Mouse (Mus musculus) kidney, adult 18-20 months (tissue): ENCODE results near the gene Ptpn21.

Experiments used
- DNase-seq: peaks from one replicate; pipeline ENCODE4 v3.0.0; 2021

Gene Ptpn21

GRCm38 (mm10) chr12:98736951-98737800, at the start of gene Ptpn21:
Gene Ptpn21, minus strand, starts transcription at chr12:98737405.
- peak; percentile 78 for DNase-seq

GRCm38 (mm10) chr12:98784251-98784650, 47.0 kb upstream of the Ptpn21 start:
- DNase-seq: no peak

GRCm38 (mm10) chr12:98779148-98779547, 41.9 kb upstream of the Ptpn21 start:
- DNase-seq: peak; percentile 26

GRCm38 (mm10) chr12:98777509-98777908, 40.3 kb upstream of the Ptpn21 start:
- DNase-seq: no peak

- no peak for DNase-seq
These were observed 29.0 kb upstream of the Ptpn21 start for GRCm38 (mm10) chr12:98766241-98766640.

DNA sequence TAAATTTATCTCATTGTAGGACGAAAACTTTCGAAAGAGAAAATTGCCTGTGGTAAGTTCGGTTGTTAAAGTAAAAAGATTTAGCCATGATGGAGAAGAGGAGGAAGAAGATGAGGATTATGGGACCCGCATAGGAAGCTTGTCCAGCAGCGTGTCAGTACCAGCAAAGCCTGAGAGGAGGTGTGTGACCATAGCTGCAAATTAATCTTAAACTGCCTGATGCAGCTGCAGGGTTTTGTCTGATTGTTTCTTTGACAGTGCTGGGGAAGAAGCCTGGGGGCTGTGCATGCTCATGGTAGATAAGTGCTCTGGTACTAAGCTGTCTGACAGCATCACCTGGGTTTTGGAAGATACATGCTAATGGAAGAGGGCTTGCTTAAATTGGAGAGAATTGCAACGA, 22.5 kb upstream of the Ptpn21 start:
- no peak for DNase-seq

- no peak for DNase-seq
These were observed 20.4 kb upstream of the Ptpn21 start for GRCm38 (mm10) chr12:98757636-98758035.

DNA sequence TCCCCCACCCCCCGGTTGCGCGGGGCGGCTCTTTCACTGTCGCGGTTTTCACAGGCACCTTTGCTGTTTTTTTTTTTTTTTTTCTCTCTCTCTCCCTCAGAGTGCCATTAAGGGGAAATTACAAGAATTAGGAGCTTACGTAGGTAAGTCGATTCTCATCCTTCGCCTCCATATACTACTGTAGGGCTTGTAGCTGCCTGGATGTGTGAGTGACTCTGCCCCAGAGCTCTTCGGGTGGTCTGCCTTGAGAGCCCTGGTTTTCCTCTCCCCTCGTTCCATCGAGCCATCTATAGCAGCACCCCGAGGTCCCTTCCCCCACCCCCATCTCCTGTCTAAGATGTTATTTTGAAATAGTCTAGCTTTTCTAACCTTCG, 10.2 kb upstream of the Ptpn21 start:
- DNase-seq: no peak

DNA sequence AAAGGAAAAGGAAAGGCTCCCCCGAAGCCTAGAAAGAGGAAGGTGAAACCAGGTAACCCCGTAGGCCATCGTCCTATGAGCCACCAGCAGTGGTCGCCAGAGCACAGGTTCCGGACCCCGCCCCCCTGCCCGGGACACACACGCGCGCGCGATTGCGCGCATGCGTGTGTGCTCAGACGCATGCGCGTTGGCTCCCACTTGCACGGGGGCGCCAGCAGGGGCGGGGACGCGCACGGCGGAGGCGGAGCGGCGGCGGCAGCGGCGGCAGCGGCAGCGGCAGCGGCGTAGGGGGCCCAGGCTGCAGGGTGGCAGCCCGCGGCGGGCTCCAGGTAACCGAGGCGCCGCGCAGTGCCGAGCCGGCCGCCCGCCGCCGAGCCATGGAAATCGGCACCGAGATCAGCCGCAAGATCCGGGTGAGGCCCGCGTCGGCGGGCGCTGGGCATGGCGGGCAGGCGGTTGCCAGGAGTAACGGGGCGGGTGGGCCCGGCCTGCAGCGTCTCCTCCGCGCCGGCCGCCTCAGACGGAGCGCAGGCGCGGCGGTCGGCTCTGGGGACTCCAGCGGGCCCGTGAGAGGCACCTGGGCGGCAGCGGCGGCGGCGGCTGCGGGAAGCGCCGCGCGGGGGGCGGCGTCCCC, 9.7 kb upstream of the Ptpn21 start, which contains the start of gene Zc3h14:
Gene Zc3h14, plus strand, starts transcription at position 219 of the 634 bp plus-strand sequence.
- DNase-seq: peak; percentile 92

- DNase-seq: peak; percentile 71
These were observed 8.9 kb upstream of the Ptpn21 start for GRCm38 (mm10) chr12:98746131-98746530.

- no peak for DNase-seq
These were observed 8.4 kb upstream of the Ptpn21 start for GRCm38 (mm10) chr12:98745626-98746025.

GRCm38 (mm10) chr12:98741011-98741501, 3.9 kb upstream of the Ptpn21 start:
- no peak for DNase-seq

- DNase-seq: peak; percentile 39
These were observed 671 bp upstream of the Ptpn21 start for GRCm38 (mm10) chr12:98737801-98738350.

DNA sequence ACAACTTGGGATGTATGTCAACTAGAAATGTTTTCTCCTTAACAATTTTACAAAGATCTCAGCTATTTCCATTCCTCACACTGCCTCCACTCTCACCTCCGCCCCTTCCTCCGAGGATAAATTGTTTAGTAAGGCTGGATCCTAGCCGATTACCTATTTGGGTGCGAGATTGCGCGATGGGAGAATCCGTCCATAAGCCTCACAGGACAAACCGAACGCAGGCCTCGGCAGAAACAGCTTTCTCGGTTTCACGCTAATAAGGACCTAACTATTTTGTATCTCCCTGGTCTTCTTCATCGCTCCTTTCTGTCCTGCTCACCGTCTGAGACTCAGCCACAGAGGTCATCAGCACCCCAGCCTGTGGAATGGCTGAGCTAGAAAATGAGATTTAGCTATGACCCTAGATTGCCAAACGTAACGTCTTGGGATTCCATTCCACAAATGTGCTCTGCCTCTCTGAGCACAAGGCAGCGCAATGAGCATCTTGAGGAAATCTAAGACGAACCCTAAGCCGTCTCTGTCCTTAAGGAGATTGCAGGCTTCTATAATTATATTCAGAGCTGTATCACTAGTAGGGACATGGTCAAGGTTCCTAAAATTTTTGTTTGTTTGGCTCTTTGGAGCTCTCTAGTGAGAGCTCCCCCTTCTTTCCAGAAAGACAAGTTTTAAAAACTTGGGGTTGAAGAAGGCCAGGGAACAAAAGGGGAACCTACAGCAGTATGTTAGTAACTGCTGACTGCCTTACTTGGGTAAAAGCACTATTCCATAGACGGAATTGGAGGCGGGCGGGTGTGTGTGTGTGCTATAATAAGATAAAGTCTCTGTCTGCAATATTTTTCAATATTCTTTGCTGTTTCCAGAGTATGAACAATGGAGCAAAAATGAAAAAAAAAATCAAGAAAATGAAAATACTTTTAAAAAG, 2.1 kb downstream of the Ptpn21 start:
- DNase-seq: no peak

DNA sequence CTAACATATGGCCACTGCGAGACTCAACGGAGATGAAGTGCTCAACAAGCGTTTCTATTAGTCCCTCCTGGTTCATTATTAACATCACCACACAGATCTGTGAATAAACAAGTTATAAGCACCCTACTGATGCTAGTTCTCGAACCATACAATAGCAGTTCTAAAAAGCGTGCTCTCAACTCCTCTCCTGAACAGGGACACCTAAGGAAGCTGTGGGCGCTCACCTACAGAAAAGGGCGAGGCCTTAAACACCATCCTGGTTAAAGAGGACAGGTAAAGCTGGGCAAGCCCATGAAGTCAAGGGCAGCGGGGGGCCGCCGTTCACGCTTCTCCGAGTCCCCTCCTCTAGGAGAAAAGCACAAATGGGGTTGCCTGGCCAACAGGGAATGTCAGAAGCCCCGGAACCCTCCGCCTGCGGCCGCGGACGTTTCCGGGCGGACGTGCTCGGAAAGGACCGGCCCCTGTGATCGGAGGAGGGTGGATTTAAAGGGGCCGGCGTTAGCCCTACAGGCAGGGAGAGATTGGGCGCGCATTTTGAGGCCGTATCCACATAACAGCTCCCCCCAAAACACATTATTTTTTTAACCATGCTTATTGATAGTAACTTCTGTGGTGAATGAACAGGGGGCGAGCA, 2.8 kb downstream of the Ptpn21 start:
- peak; percentile 89 for DNase-seq

GRCm38 (mm10) chr12:98733776-98734175, 3.4 kb downstream of the Ptpn21 start:
- no peak for DNase-seq

- DNase-seq: no peak
These were observed 4.0 kb downstream of the Ptpn21 start for GRCm38 (mm10) chr12:98733165-98733564.

GRCm38 (mm10) chr12:98730682-98731081, 6.5 kb downstream of the Ptpn21 start:
- no peak for DNase-seq

GRCm38 (mm10) chr12:98727186-98727585, 10.0 kb downstream of the Ptpn21 start:
- DNase-seq: no peak

DNA sequence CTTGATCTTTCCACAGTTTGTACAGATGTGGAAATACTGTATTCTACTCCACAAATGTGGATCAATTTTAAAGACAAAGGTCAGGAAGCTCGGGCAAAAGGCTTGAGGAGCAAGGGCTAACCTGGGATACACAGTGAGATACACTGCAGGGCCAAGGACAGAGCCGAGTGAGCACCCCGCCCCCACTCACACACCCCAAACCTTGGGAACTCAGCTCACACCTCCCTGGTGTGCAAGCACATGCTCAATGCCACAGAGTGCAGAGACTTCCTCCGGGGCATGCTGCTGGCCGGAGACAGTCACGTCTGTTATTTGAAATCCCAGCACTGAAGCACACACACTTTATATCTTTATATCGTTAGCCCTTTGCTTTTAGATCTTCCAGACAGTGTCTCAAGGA, 11.1 kb downstream of the Ptpn21 start:
- no peak for DNase-seq

DNA sequence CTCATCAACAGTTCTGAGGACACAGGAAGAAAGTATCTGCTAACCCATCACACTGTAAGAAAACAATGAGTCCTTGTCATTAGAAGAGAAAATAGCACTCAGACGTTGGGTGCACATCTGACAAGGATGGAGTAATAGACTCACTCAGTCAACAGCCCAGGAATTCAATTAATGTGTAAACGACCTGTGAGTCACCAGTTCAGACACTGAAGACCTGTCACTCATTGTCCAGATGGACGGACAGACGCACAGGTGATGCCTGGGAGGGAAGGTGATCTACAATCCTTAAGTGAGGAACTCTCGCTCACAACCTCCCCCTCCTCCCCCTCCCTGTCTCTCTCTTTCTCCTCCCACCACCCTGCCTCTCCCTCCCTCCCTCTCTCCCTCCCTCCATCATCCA, 12.2 kb downstream of the Ptpn21 start:
- DNase-seq: no peak

GRCm38 (mm10) chr12:98724224-98724623, 13.0 kb downstream of the Ptpn21 start:
- no peak for DNase-seq
